Mouse (Mus musculus) hindbrain, embryonic 10.5 days (tissue): ENCODE data around the gene Panx3. TPM values are rescaled to one million over a fixed set of nuclear protein-coding genes. Genes with fewer than 3 reads are reported as not detected.

ENCODE experiments used
- DNase-seq: peaks from one replicate; pipeline ENCODE4 v3.0.0-alpha.2; 2017; ENCODE audit warnings: low spot score
- H3K27ac ChIP-seq: fragments of 300-500 bp; sonication (generic); 2 replicates; pipeline ENCODE4 v1.5.1; 2016; ENCODE audit warnings: mild to moderate bottlenecking, moderate library complexity
- H3K27me3 ChIP-seq: fragments of 300-500 bp; sonication (generic); 2 replicates; pipeline ENCODE4 v1.6.1; 2016; ENCODE audit warnings: mild to moderate bottlenecking; ENCODE audit not compliant: poor library complexity, insufficient read depth, severe bottlenecking
- H3K36me3 ChIP-seq: fragments of 300-500 bp; sonication (generic); 2 replicates; pipeline ENCODE4 v1.6.1; 2016; ENCODE audit warnings: mild to moderate bottlenecking, moderate library complexity
- H3K4me1 ChIP-seq: fragments of 300-500 bp; sonication (generic); replicated peaks from 2 replicates; pipeline ENCODE4 v1.6.1; 2016; ENCODE audit warnings: mild to moderate bottlenecking
- H3K4me3 ChIP-seq: fragments of 300-500 bp; sonication (generic); 2 replicates; pipeline ENCODE4 v1.5.1; 2016; ENCODE audit warnings: mild to moderate bottlenecking, moderate library complexity
- H3K9me3 ChIP-seq: fragments of 300-500 bp; sonication (generic); 2 replicates; pipeline ENCODE4 v1.6.1; 2016; ENCODE audit warnings: mild to moderate bottlenecking, moderate library complexity
- WGBS: fragments of 180-500 bp; shearing (Covaris S2); methylation state at CpG from one replicate; pipeline ENCODE4 v1.1.7; 2016; 5-methylcytosine and 5-hydroxymethylcytosine counted together
- polyA plus RNA-seq: library from polyadenylated mRNA; unstranded; fragments of >200 nt; fragmentation: Nextera tagmentation; extraction: Ambion mirVana; gene quantifications from 2 replicates; pipeline ENCODE4 v1.2.1, GENCODE M21; 2016

Panx3 gene
- polyA plus RNA-seq, 1 experiment from 2014 or later = 0.17 TPM

DNA sequence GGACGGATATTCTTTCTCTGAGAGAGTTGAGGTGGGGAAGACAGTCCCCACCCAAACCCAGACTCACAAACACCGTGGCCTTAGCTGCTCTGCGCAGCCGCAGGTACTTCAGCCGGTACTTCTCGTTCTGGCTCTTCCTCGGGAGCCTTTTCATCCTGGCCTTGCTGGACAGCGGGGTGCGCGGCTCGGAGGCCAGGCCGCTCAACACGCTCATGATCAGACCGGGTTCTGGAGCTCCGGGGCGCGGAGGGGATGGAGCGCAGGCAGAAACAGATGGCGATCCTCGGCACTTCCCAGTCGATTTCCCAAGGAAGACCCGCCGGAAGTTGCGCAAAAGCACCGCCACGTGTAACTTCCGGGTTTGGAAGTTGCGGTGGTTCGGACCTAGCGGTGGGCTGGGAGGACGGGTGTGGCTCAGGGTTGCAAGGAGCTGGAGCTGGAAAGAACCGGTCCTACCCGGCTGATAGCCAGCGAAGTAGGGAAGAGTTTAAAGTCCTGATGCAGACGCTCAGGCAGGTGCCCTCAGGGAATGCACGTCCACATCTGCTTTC, 12.0 kb downstream of the Panx3 start, which contains the start of gene Tbrg1:
Gene Tbrg1 (minus strand): TSS at position 382 of the 551 bp plus-strand sequence.
- H3K27me3 ChIP-seq = no peaks in the 10 kb centered on the region

DNA sequence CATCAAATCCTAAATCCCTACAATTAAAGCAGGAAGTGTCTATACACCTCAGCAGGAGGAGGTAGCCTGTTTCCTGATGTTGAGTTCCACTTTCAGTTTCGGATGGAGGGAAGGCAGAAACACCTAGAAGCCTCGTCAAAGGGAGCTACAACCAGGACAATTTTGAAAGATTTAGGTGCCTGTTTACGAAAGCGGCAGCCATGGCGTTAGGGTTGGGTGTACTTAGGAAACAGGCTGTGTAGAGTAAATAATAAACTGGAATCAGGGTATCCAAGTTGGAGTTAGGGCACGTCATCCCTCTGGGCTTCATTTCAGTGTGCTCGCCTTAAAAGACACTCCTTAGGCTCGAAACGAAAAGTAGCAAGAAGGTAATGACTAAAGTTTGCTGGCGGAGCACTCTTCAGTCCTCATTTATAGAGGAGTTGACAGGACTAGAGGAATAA, 12.6 kb downstream of the Panx3 start:
- Histone ChIP-seq H3K36me3 (peaks cover 32% of the 10 kb centered on the region), H3K27me3 (no peaks in the 10 kb centered on the region), H3K27ac (peak overlapping the region; percentile 96), H3K9me3 (no peaks in the 10 kb centered on the region), H3K4me1 (peaks cover 20% of the 10 kb centered on the region), H3K4me3 (peak overlapping the region; percentile 87)
- 3% methylated on average over 10 of the region's 10 CpGs for WGBS
- peak; percentile 5 for DNase-seq

More for the DNA sequence above, 12.0 kb downstream of the Panx3 start, which contains the start of gene Tbrg1:
- Histone ChIP-seq H3K36me3 (peaks cover 28% of the 10 kb centered on the region), H3K4me3 (peak within 1 kb of the TSS; percentile 87), H3K4me1 (peaks cover 20% of the 10 kb centered on the region), H3K9me3 (no peaks in the 10 kb centered on the region), H3K27ac (peak within 1 kb of the TSS; percentile 96)
- under 1% methylated on average over 36 of the region's 36 CpGs for WGBS
- DNase-seq = peak; percentile 89

GRCm38 (mm10) chr9:37655961-37656360, 13.1 kb downstream of the Panx3 start:
- Histone ChIP-seq H3K36me3 (peaks cover 37% of the 10 kb centered on the region), H3K9me3 (no peaks in the 10 kb centered on the region), H3K4me1 (peaks cover 20% of the 10 kb centered on the region), H3K27ac (no peak overlapping the region), H3K27me3 (no peaks in the 10 kb centered on the region), H3K4me3 (peak overlapping the region; percentile 87)
- WGBS = 72% methylated on average over 8 of the region's 8 CpGs
- DNase-seq = no peak

- Histone ChIP-seq H3K4me1 (peaks cover 20% of the 10 kb centered on the region), H3K27ac (no peak overlapping the region), H3K4me3 (no peak overlapping the region), H3K27me3 (no peaks in the 10 kb centered on the region), H3K36me3 (peaks cover 59% of the 10 kb centered on the region), H3K9me3 (no peaks in the 10 kb centered on the region)
- DNase-seq = no peak
- 87% methylated on average over 5 of the region's 5 CpGs for WGBS
These were observed 15.2 kb downstream of the Panx3 start for GRCm38 (mm10) chr9:37653836-37654235.

DNA sequence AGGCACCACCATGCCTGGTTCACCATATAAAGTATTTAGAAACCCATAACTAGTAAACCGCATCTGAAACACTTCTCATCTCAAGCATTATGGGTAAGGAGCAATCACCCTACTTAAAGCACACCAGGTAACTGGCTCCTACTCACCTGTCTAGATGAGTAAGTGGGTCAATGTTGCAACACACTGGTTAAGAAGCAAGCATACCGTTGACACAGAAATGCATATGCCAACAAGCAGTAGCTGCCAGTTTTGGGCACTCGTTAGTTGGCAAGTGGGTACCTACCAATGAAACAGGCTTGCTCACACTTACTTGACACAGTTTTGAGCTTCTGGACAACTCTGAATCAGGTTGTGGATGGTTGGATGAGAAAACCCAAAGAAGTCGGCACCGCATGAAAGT, 18.4 kb downstream of the Panx3 start:
- DNase-seq = no peak
- Histone ChIP-seq H3K36me3 (peaks cover 85% of the 10 kb centered on the region), H3K9me3 (no peaks in the 10 kb centered on the region), H3K4me1 (peaks cover 6% of the 10 kb centered on the region), H3K27ac (no peak overlapping the region), H3K27me3 (no peaks in the 10 kb centered on the region), H3K4me3 (no peak overlapping the region)
- WGBS = 94% methylated on average over 5 of the region's 5 CpGs

DNA sequence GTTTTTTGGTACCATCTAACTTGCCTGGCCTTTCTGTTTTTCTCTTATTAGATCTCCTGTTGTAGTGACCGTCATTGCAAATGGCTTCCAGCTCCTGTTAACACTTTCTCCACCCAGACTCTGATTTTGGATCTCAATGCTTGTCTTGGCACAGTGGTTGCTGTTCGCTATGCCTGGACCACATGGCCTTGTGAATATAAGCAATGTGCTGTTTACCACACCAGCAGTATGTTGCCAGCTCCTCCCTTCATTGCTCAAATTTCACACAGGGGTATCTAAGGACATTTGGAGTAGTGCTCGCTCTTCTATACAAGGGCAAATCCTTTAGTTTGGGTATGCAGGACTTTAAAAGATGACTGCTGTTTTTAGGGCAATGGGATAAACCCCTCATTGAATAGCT, 22.8 kb downstream of the Panx3 start:
- Histone ChIP-seq H3K27ac (no peak overlapping the region), H3K4me1 (no peaks in the 10 kb centered on the region), H3K36me3 (peaks cover 51% of the 10 kb centered on the region), H3K27me3 (no peaks in the 10 kb centered on the region), H3K4me3 (no peak overlapping the region), H3K9me3 (no peaks in the 10 kb centered on the region)
- no peak for DNase-seq
- 83% methylated on average over 3 of the region's 3 CpGs for WGBS

DNA sequence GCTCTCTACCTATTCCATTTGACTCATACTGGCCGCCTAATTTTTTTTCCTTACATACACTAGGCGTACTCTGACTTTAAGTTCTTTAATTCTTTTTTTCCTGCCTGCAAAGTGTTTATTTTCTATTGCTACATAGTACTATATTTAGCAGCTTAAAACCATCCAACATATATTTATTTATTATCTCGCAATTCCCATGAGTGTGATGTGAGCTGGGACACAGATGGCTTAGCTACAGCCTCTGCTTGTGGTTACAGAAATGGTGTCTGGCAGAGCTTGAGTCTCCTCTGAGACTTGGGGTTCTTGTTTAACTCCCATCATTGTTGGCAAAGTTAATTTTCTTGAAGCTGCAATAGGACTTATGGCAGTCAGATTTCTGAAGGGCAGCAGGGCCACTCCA, 30.3 kb downstream of the Panx3 start:
- no peak overlapping the region for H3K4me3 ChIP-seq
- no peaks in the 10 kb centered on the region for H3K27me3 ChIP-seq
- 83% methylated on average over 3 of the region's 3 CpGs for WGBS
- H3K36me3 ChIP-seq = no peaks in the 10 kb centered on the region
- H3K9me3 ChIP-seq = no peaks in the 10 kb centered on the region
- H3K4me1 ChIP-seq = no peaks in the 10 kb centered on the region
- DNase-seq = no peak
- no peak overlapping the region for H3K27ac ChIP-seq

GRCm38 (mm10) chr9:37636800-37637542, 32.1 kb downstream of the Panx3 start:
- Histone ChIP-seq H3K27ac (no peak overlapping the region), H3K9me3 (no peaks in the 10 kb centered on the region), H3K27me3 (peaks cover 3% of the 10 kb centered on the region; the same call in 1 of the 2 replicates), H3K4me3 (no peak overlapping the region), H3K36me3 (no peaks in the 10 kb centered on the region), H3K4me1 (no peaks in the 10 kb centered on the region)
- whole genome bisulfite sequencing = 71% methylated on average over 6 of the region's 6 CpGs
- DNase-seq = no peak

GRCm38 (mm10) chr9:37636335-37636734, 32.7 kb downstream of the Panx3 start:
- no peaks in the 10 kb centered on the region for H3K36me3 ChIP-seq
- H3K4me3 ChIP-seq = no peak overlapping the region
- peaks cover 3% of the 10 kb centered on the region; the same call in 1 of the 2 replicates for H3K27me3 ChIP-seq
- no peak overlapping the region for H3K27ac ChIP-seq
- H3K4me1 ChIP-seq = no peaks in the 10 kb centered on the region
- 22% methylated on average over 7 of the region's 7 CpGs for WGBS
- no peaks in the 10 kb centered on the region for H3K9me3 ChIP-seq
- DNase-seq = peak; percentile 51

- Histone ChIP-seq H3K36me3 (no peaks in the 10 kb centered on the region), H3K4me3 (no peak overlapping the region), H3K27ac (no peak overlapping the region), H3K27me3 (peaks cover 3% of the 10 kb centered on the region; the same call in 1 of the 2 replicates), H3K4me1 (no peaks in the 10 kb centered on the region), H3K9me3 (no peaks in the 10 kb centered on the region)
- DNase-seq = no peak
- 88% methylated on average over 3 of the region's 3 CpGs for WGBS
These were observed 34.8 kb downstream of the Panx3 start for GRCm38 (mm10) chr9:37634269-37634668.

GRCm38 (mm10) chr9:37632305-37632704, 36.7 kb downstream of the Panx3 start:
- Histone ChIP-seq H3K4me3 (no peak overlapping the region), H3K36me3 (no peaks in the 10 kb centered on the region), H3K4me1 (no peaks in the 10 kb centered on the region), H3K27ac (no peak overlapping the region), H3K27me3 (peaks cover 3% of the 10 kb centered on the region; the same call in 1 of the 2 replicates), H3K9me3 (no peaks in the 10 kb centered on the region)
- WGBS = 93% methylated on average over 2 of the region's 2 CpGs
- no peak for DNase-seq

DNA sequence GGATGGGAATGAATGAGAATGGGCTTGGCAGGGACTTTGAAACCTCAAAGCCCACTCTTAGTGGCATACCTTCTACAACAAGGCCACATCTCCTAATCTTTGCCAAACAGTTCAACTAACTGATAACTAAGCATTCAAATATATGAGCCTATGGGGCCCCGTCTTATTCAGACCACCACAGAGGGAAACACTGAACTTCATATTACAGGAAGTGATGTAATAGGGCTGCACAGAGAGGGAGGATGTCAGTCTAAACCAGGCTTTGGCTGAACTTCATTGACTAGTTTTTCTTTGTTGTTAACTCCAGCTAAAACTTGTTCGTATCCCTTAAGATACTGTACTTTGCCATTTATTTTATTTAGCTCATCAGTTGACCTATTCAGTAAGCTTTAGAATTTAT, 39.1 kb downstream of the Panx3 start:
- Histone ChIP-seq H3K4me3 (no peak overlapping the region), H3K9me3 (no peaks in the 10 kb centered on the region), H3K4me1 (peaks cover 15% of the 10 kb centered on the region), H3K36me3 (no peaks in the 10 kb centered on the region), H3K27me3 (peaks cover 3% of the 10 kb centered on the region; the same call in 1 of the 2 replicates), H3K27ac (no peak overlapping the region)
- no peak for DNase-seq
- WGBS = 86% methylated on average over 2 of the region's 2 CpGs

GRCm38 (mm10) chr9:37628581-37628980, 40.5 kb downstream of the Panx3 start:
- H3K4me3 ChIP-seq = no peak overlapping the region
- H3K27me3 ChIP-seq = peaks cover 3% of the 10 kb centered on the region; the same call in 1 of the 2 replicates
- H3K36me3 ChIP-seq = no peaks in the 10 kb centered on the region
- peaks cover 17% of the 10 kb centered on the region for H3K4me1 ChIP-seq
- no peaks in the 10 kb centered on the region for H3K9me3 ChIP-seq
- WGBS = 31% methylated on average over 4 of the region's 4 CpGs
- DNase-seq = no peak
- peak overlapping the region; percentile 46; the same call in 1 of the 2 replicates for H3K27ac ChIP-seq
